15 mouse cellular contexts compared by ENCODE assay signal in genomic region chr9:113587260-113587659, GRCm38 (mm10).
DNase-seq lines count a peak whose midpoint lies in the region; ATAC-seq and TF ChIP-seq lines count a peak whose summit lies in the region.
"Had no signal": no experiment of that assay in that cellular context is flagged by ENCODE, and none has a peak within 500 bp of the region (broad histone marks: within the 10 kb centered on the region; RNA-seq: fewer than 3 reads in every experiment).

No protein-coding gene starts in this region.

- H3K9ac ChIP-seq in stomach, postnatal 0 days (ENCODE audit: low read length): no peak overlapping the region
- H3K9ac ChIP-seq: hindbrain, embryonic 13.5 days; stomach, embryonic 15.5 days had no signal

- H3K4me2 ChIP-seq in stomach, postnatal 0 days (replicated peaks; ENCODE audit: low read depth): no peak overlapping the region
- H3K4me2 ChIP-seq: heart, embryonic 11.5 days; hindbrain, embryonic 13.5 days; stomach, embryonic 15.5 days had no signal

- H3K4me3 ChIP-seq in gastrocnemius, adult 2 months: no peak overlapping the region
- no peak overlapping the region for H3K4me3 ChIP-seq in stomach, postnatal 0 days (ENCODE audit: low read depth, low read length)
- H3K4me3 ChIP-seq: hindbrain, embryonic 13.5 days; megakaryocyte, embryonic 14.5 days; stomach, embryonic 15.5 days had no signal

- no peak for DNase-seq in gastrocnemius, adult 2 months
- DNase-seq in gastrocnemius, postnatal 14 days: no peak
- peak; percentile 28 for DNase-seq in layer of hippocampus, adult 11-12 months (ENCODE audit: low spot score)
- DNase-seq in layer of hippocampus, adult 9-10 months (ENCODE audit: low spot score): no peak
- peak; percentile 31 for DNase-seq in right cerebral cortex, adult 18-20 months
- DNase-seq in right cerebral cortex, postnatal 25 days: no peak
- DNase-seq in stomach, postnatal 0 days (ENCODE audit: low spot score): no peak
- DNase-seq: cerebellum, adult 8-10 months; kidney, postnatal 10 days; thymus, postnatal 25 days had no signal

- no peaks in the 10 kb centered on the region for H3K9me3 ChIP-seq in stomach, postnatal 0 days (ENCODE audit: control insufficient read depth, low read length)
- H3K9me3 ChIP-seq: hindbrain, embryonic 13.5 days; megakaryocyte, embryonic 14.5 days; stomach, embryonic 15.5 days had no signal

- H3K4me1 ChIP-seq in stomach, postnatal 0 days (replicated peaks; ENCODE audit: control insufficient read depth, insufficient read depth): no peaks in the 10 kb centered on the region
- H3K4me1 ChIP-seq: hindbrain, embryonic 13.5 days; megakaryocyte, embryonic 14.5 days; stomach, embryonic 15.5 days had no signal

- no peaks in the 10 kb centered on the region for H3K27me3 ChIP-seq in stomach, postnatal 0 days (ENCODE audit: control insufficient read depth, insufficient read depth, low read length)
- H3K27me3 ChIP-seq: hindbrain, embryonic 13.5 days; megakaryocyte, embryonic 14.5 days; stomach, embryonic 15.5 days had no signal

- intact Hi-C loops in gastrocnemius, adult 2 months (cut with DNase I): no loop called here
- intact Hi-C loops in gastrocnemius, postnatal 14 days (cut with DNase I; ENCODE audit: low total_unique reads): no loop called here

- ATAC-seq in stomach, postnatal 0 days (ENCODE audit: low FRiP score, low TSS enrichment): no peak
- no peak for ATAC-seq in activated CD4-positive, CD25-positive, alpha-beta regulatory T cell, adult 4 months

- no peak overlapping the region for H3K27ac ChIP-seq in gastrocnemius, adult 2 months
- no peak overlapping the region for H3K27ac ChIP-seq in stomach, postnatal 0 days (replicated peaks)
- H3K27ac ChIP-seq: hindbrain, embryonic 13.5 days; stomach, embryonic 15.5 days had no signal

- 44% methylated on average over 6 of the region's 6 CpGs for whole genome bisulfite sequencing in stomach, postnatal 0 days

- TF ChIP-seq CTCF in gastrocnemius, adult 2 months (IDR thresholded peaks at IDR 0.05): peak; percentile 36
- peak; percentile 34 for TF ChIP-seq CTCF in stomach, postnatal 0 days (IDR thresholded peaks at IDR 0.05; ENCODE audit: low read depth)

- TF ChIP-seq EP300 in stomach, postnatal 0 days (optimal IDR thresholded peaks at IDR 0.05): no peak

- no peaks in the 10 kb centered on the region for H3K36me3 ChIP-seq in stomach, postnatal 0 days (ENCODE audit: control insufficient read depth, insufficient read depth, low read length)
- H3K36me3 ChIP-seq: hindbrain, embryonic 13.5 days; stomach, embryonic 15.5 days had no signal

Comparison
In these comparisons a context has a peak if more than half of its experiments do, and no peak if none do; other contexts are left out.
1. DNase-seq: peak in layer of hippocampus, adult 11-12 months (single experiment) and right cerebral cortex, adult 18-20 months (single experiment); none in gastrocnemius, adult 2 months (single experiment), gastrocnemius, postnatal 14 days (single experiment), layer of hippocampus, adult 9-10 months (single experiment), right cerebral cortex, postnatal 25 days (single experiment) and stomach, postnatal 0 days (single experiment).